Mouse (Mus musculus): ENCODE measurements at regions not wholly inside any gene's neighbourhood (a gene's known extent, or its start where the extent isn't known, plus 50 kb on each side); places are given as distances from the start of the nearest gene placed in this dataset.

DNA sequence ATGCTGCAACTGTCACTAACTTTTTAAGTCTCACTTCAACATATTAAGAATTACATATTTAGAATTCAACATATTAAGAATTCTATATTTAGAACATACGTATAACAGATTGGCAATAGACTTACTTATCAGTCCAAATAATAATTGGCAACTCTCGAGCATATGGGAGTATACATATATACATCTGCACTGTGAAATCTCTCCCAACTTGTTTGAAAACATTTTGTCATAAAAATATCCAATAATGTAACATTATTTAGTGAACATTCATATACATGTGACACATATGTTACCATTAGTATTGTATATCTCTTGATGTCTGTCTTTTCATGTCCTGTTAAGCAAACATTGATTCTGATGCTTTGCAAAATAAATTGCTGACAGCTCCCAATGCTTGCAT lies 768.8 kb upstream of the Cdh18 start:
- DNase-seq: no peak

DNA sequence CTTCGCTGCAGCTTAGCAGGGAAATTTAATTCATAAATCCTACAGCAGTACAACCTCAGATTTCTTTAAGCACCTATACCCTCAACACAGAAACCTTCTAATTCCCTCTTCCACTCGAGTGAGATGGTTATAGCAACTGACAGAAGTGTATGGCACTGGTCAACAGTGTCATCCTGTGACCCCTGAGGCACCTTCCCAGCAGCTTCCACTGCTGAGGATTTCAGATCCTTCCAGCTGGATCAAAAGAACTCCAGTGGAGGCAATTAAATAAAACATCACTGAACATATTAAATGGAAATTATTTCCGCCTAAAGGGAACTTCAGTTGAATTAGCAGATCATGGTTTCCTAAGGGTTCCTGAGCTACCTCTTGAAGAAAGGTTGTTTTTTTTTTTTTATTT lies 768.1 kb upstream of the Cdh18 start:
- peak in 1 of 2 experiments; percentile 3 for DNase-seq
